Mouse (Mus musculus) adipocyte (in vitro differentiated cells): ENCODE data around the gene Vps8.
"Not testable (repeated sequence)": the region's sequence is repeated elsewhere in the genome, so short reads cannot be mapped to it uniquely, and the experiment has no call there.

Experiments used
- DNase-seq: peaks from one replicate; pipeline ENCODE4 v3.0.0-alpha.2; 2016; ENCODE audit warnings: low spot score

The Vps8 gene

DNA sequence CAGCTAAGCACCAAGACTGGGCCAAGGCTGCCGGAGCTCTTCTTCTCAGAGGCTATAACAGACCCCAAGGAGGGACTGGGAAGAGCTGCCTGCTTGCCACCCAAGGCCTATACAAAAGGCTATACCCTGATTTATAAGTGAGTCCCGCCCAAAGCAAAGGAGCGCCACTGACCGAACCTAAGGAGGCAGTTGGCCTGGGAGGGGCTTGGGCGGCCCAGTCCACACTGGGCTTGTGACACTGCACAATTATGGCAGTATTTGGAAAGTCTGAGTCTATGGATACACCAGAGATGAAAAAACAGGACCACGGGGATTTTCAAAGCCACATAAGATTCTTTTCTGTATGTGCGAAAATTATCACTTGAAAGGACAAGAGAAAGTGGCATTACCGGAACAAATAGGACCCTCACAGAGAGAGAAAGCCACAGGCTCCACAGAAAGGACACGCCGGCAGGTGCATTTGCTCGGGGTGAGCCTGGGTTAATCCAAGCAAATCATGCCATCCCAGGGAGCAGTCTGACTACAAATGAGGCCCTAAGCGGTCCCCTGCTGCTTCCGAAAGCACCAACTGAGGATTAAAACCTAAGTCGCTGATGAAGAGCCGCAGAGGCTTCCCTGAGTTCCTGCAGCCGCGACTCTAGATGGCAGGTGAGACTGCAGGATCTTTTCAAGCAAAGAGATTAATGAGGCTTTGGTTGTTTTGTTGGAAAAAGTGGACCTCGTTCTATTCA lies 241.9 kb downstream of the Vps8 start:
- no peak for DNase-seq

DNA sequence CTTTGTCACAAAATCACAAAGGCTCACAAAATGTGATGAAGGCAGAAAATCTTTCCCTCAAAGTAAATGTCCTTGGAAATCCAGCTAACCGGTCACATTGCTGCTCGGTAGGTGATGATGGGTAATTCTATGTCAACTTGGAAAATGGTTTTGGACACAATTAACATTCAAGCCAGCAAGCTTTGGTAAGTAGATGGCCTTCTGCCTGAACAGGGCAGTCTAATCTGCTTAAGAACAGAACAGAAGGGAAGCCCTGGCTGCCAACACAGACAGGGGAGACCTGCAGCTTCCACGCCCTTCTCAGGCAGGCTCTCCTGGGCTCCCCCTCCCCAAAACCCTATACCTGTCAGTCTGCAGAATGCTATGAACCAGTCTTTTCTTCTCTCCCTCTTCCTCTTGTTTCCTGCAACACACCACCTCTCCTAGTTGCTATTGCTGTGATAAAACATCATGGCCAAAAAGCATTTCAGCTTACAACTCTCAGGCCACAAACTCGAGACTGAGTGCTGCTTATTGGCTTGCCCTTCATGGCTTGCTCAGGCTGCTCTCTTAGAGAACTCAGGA lies 242.6 kb downstream of the Vps8 start:
- no peak for DNase-seq

DNA sequence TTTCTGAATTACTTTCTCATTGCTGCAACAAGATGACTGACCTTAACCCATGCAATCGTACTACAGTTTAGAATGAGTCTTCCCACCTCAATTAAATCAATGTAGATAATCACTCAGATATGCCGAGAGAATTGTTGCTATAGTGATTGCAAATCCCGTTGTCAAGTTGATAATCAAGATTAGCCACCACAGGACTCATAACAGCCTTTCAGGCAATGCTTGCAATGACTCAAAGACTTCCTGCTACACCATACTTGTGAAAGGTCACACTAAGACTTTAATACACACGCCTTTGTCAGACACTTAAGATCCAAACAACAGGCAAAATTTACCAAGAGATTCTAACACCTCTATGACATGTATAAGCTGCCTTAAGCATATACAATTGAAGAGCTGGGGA lies 249.0 kb downstream of the Vps8 start:
- DNase-seq, result no peak

DNA sequence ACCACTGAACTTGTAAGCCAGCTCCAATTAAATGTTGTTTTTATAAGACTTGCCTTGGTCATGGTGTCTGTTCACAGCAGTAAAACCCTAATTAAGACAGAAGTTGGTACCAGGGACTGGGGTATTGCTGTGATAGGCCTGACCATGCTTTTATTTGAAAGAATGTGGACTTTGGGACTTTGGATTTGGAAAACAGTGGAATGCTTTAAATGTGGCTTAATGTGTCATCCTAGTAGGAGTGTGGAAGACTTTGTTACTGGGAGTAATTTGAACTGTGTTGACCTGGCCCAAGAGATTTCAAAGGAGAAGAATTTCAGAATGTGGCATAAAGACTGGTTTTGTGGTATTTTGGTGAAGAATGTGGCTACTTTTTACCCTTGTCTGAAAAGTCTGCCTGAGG lies 250.1 kb downstream of the Vps8 start:
- DNase-seq, result not testable (repeated sequence)

DNA sequence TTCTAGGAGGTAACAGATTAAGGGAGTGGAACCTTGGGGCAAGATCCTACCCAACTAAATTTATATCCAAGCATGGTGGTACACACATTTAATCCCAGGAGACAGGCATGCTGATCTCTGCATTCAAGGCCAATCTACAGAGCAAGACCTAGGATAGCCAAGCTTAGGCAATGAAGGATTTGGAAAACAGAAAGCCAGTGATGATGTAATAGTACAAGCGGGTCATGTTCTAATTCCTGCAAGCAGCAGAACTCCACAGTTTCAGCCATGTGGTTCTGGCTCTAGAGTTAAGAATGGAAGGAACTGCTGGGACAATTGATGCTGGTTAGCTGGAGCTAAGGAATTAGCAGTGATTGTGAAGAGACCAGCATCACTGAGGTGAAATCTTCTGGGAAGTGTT lies 250.7 kb downstream of the Vps8 start:
- DNase-seq, result peak; percentile 27

DNA sequence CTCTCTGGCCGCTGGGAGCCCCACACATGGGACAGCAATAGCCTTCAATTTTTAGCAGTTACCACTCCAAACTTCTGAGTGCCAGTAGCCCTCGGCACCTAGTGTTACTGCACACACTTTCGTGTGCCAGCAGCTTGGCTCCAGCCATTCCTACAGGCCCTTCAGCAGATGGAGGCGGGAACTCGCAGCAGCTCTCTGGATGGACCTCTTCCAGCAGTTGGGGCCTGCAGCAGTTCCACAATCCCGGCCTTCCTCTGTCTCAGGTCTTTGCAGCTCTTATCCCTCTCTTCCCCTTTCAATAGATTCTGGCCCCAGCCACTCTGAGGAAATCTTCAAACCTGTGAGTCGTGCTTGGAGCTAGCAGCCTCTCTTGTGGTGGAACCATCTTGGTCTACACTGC lies 253.9 kb downstream of the Vps8 start:
- DNase-seq, result no peak

DNA sequence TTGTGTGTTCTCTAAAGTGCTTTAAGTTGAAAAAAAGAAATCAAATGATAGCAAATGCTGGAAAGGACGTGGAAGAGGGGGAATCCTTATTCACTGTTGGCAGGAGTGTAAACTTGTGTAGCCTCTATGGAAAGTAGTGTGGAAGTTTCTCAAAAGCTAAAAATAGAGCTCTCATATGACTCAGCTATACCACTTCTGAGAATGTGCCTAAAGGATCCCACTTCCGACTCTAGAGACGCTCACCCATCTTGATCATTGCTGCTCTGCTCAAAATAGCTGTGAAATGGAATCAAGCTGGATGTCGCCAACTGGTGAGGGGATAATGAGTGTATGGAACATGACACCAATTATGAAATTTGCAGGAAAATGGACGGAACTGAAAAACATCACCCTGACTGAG lies 264.5 kb downstream of the Vps8 start:
- no peak for DNase-seq

DNA sequence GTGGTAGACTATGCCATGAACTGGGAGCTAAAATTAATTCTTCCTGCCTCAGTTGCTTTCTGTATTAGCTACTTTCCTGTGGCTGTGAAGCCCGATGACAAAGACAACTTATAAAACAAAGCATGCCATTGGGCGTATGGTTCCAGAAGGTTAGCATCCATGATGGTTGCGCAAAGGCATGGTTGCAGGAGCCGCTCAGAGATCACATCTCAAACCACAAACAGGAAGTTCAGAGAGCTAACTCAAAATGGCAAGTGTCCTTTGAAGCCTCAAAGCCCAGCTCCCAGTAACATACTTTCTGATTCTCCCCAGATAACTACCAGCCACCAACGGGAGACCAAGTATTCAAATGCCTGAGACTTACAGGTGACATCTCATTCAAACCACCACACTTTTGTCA lies 266.2 kb downstream of the Vps8 start:
- DNase-seq, result no peak

DNA sequence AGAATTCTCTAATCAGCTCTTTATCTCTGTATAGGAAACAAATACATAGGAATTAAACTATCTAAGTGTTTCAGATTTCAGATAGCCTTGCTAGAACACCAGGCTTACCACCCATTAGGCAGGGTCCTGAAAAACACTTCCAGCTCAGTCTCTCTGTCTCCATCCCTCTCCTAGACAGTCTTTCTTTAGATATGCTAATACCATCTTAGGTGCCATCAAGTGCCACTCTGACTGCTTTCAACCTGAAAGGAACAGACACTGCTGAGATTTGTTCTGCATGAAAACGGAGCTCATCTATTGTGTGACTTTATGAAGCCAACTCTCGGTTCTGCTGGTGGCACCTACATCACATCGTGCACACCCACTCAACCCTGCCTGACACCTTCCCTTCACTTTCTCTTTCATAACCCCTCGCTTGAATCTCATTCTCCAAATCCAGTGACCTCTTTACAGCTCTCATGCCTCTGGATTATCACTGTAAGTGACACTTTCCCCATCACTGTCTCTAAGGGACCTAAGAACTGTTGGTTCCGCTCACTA lies 267.4 kb downstream of the Vps8 start:
- no peak for DNase-seq

DNA sequence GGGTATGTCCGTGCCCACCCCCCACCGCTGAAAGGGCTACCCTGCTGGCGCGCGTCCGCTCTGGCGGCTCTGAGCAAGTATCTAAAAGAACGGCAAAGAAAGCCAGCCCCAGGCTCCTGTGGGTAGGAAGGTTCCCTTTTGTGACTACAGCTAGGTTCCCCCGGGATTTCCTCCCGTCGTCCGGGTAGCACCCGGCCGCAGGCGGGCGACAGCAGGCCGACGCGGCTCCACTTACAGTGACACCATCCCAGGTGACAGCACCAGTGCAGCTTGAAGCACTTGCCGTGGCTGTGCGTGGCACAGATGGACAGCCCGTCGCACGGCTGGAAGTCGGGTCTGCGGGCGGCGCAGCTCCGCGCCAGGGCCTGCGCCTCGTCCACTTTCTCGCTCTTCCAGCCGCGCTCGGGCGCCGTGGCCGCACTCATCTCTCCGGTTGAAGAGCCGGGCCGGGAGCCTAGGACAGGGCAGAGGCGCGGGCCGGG lies 271.1 kb downstream of the Vps8 start:
- DNase-seq, result no peak
